Mouse (Mus musculus) right cerebral cortex, postnatal 14 days (tissue): ENCODE measurements around the gene Slmap.
"Not testable (repeated sequence)": the region's sequence is repeated elsewhere in the genome, so short reads cannot be mapped to it uniquely, and the experiment has no call there.

ENCODE experiments used
- DNase-seq: peaks from one replicate; pipeline ENCODE4 v3.0.0; 2022

Slmap gene

DNA sequence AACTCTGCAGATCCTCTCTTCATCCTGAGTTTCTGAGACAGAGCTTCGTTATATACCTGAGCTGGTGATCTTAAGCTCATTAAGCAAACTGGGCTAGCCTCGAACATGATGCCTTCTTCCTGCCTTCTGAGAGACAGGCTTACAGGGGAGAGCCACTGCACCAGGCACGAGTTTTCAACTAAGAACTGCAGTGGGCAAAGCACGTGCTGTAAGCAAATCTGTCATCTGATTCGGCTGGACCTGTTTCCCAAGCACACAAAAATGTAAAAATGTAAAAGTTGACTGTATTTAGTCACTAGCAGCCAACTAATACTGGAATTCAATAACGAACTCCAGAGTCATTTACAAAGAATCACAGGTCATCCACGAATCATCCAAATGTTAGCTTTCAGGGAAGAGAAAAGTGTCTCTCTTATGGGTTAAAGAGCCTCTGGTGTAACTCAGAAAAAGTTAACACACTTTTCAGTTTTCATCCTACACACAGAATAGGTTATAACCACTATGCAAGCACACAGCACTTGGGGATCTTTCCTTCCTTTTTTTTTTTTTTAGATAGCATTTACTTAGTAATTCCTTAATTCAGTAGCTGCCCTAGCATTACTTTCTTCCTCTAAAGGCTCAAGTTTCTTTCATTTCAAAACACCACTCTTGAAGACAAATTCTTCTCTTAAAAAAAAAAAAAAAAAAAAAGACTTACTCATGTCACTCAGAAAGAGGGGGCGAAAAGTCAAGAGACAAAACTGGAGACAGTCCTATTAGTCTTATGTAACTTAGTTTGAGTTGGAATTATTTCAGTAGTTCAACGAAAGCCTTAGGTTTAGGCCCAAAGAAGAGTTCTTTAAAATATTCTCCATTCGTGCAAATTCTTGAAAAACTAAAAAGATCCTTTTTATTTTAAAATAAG, 3.1 kb downstream of the Slmap start:
- no peak for DNase-seq

DNA sequence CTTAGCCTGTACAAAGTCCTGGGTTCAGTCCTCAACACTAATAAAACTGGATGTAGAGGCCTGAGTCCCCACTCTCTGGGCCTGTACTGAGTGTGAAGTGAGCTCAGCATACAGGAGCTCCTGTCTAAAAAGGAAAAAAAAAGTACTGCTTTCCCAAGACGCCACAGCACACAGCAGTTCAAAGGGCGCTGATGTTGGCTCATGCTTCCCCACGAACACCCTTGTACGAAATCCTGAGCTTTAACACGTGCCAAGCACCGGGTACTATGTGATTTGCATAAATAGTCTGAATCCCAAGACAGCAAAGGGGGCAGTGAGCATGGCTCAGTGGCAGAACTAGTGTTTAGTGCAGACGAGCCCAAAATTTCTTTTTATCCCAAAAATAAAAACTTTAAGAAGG, 4.4 kb downstream of the Slmap start:
- DNase-seq: no peak

DNA sequence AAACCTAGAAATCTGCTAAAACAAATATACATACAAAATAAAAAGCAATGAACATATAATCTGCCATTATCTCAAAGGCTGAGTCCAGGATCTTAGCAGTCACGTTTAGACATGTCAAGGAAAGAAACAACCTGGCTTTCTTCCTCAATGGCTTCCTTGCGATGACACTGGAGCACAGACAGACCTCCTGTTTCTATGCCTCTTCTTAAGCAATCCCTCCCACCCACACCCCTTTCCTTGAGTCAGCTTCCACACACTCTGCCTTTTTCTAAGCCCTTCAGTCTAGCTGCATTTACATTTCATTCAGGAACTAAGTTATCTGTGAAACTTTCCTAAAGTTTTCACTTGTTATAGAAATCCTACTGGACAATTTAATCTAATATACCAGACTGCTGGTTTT, 6.4 kb downstream of the Slmap start:
- DNase-seq: no peak

DNA sequence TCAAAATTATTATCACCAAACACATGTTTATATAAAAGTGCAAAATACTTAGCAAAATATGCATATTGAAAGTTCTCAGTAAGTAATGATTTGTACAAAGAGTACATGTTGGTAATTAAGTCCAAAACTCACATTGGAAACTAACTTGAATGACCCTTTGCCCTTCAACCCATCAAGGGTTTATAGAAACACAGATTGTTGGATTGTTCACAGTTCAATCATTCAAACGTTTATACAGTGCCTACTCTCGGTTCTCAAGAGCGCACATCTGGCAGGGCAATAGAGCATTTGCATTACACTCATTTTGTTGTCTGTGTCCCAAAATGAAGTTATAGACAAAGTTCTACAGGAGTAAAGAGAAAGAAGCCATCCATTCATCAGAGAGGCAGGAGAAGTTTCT, 8.8 kb downstream of the Slmap start:
- no peak for DNase-seq

DNA sequence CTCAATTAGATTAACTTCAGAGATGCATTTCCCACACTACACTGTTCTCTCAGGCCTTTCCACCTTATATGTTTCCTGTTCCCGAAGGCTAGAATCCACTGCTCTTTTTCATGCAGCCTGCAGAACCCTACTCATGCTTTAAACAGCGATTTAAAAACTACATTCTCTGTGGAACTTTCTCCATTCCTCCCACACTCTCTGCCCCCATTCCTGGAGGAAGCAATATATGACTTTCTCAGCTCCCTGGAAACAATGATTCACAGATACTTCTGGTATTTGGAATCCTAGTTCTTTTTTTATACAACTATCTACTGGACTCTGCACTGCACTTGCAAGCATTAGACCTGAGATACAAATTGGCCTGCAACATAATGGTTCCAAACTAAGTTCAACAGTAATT, 11.6 kb downstream of the Slmap start:
- DNase-seq: no peak

DNA sequence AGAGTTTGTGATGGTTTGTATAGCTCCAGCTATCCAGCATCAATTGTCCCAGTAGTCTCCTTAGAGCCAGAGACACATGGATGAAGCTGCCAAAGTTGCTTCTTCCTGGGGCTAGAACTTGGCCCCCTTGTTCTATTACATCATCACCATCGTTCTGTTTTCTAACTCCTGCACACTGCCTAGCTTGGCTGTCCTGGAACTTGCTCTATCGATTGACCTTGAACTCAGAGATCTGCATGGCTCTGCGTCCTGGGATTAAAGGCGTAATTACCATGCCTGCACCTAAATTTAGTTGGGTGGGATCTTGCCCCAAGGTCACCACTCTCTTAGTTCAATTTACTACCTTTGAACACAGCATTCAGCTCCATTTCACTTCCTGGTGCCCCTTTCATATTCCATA, 14.9 kb downstream of the Slmap start:
- no peak for DNase-seq

DNA sequence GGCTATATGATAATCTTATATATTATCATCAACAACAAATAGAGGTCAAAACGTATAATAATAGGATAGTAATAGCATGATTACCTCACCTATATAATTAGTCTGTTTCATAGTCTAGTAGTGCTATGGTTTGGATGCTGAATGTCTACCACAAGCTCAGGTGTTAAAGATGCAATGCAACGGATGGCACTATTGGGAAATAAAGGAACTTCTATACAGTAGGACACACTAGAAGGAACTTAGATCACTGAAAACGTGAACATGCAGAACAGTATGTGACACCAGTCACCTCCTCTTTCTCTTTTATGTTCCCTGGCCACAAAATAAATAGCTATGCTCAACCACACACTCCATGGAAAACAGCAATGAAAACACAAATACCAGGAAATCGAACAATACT, 16.9 kb downstream of the Slmap start:
- no peak for DNase-seq

DNA sequence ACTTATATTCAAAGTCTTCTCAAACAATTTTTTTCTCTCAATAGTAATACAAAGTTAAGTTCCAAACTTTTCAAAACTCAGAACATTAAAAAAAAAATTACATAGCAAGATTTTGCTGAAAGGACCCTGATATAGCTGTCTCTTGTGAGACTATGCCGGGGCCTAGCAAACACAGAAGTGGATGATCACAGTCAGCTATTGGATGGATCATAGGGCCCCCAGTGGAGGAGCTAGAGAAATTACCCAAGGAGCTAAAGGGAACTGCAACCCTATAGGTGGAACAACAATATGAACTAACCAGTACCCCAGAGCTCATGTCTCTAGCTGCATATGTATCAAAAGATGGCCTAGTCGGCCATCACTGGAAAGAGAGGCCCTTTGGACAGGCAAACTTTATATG, 18.5 kb downstream of the Slmap start:
- not testable (repeated sequence) for DNase-seq

DNA sequence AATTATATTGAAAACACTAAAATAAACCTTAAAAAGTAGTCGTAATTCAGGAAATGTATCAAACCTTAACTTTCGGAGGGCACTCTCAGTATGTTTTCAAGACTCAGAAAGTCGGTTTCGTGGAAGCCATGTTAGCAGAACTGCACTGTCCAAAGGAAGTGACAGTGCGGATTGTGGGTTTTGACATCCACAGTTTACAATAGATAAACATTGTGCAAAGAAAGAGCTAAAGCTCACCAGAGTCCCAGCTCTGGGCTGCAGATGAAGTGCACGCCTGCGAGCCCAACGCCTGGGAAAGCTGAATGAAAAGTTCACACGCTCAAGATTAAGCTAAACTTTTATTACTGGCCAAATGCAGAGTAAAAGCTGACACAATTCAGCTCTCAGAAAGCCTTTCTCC, 18.9 kb downstream of the Slmap start:
- no peak for DNase-seq

DNA sequence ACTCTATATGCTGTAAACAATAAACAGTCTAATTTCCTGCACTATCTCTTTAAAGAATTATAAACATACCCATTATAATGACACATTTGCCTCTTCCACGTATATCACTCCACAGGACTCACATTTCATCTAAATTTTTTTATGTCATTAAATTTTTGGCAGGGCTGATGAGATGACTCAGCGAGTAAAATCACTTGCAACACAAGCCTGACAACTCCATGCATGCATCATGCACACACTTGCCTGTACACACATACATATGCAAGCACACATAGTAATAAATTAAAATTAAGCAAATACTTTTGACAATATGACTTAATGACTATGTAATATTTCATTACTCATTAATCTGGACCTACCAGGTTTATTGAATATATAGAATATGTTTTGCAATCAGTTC, 24.2 kb downstream of the Slmap start:
- DNase-seq: no peak

DNA sequence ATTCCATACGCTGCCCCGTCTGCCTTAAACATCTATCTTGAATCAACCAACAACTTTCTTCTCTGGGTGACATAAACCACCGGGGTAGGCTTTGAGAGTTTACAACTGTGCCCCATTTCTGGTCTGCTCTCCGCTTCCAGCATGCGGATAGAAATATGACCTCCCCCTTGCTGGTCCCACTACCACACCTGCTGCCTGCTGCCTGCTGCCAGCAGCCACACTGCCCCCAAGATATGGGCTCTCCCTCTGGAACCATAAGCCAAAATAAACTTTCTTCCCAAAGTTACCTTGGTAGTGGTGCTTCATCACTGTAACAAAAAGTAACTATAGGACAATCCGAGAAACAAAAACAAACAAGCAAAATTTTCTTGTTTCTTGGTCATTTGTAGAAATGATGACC, 26.6 kb downstream of the Slmap start:
- DNase-seq: no peak

DNA sequence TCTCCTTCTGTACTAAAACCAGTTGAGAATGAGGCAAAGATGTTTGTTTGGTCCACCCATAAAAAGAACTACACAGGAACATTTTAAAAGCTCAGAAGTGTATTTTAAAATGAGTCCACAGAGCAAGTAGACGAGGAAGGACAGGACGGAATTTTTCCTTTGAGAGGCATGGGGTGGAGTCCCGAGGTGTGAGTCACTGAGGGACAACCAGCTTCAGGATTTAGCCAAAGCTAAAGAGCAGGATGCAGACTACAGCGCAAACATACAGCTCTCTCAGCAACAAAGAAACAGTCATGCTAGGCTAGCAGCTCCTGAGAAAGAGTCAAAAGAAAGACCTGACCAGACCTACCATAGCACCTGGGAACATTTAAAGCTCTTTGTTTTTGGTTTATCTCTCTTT, 27.4 kb downstream of the Slmap start:
- DNase-seq: no peak

DNA sequence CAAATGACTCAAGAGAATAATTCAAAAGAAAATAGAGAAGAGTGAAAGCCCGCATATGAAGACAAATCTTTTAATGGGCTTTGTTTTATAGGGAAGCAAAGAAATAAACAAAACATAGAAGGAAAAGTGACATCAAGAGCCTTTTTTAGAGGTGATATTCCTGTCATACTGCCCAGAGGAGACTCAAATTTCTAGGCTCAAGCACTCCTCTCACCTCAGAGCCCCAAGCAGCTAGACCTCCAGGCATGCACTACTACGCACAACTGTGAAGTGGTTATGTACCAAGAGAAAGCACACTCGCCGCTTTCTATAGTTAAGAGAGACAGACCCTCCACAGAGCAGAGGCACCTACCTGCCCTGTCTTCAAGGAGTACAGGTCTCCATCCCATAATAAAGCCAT, 30.2 kb downstream of the Slmap start:
- DNase-seq: no peak

DNA sequence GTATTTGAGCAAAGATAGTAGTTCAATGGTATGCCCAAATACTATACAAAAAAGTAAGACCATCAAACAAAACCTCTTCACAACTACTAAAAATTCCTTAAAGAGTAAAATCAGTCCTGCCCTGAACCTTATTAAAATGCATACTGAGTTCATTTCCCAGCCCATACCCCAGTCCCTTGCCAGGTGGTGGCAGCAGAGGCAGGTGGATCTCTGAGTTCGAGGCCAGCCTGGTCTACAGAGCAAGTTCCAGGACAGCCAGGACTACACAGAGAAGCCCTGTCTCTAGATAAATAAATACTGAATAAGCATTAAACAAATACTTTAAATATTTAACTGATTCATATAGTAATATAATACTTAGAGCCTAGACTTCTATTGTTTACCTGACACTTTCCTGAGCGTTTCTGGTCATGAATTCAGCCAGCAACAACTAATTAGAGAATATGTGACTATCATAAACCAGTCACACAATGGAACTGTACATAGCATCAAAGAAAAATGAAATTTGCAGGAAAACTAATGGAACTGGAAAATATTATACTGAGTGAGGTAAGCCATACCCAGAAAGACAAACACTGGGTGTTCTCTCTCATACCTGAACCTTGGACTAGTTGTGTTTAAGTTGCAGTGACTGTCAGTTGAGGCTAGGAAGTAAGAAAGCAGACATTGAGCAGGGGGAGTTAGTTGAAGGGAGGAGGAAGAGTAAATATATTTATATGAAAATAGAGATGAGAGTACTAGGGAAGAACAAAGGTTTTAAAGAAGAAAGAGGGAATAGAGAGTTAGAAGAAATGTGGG, 34.4 kb downstream of the Slmap start:
- DNase-seq: no peak

DNA sequence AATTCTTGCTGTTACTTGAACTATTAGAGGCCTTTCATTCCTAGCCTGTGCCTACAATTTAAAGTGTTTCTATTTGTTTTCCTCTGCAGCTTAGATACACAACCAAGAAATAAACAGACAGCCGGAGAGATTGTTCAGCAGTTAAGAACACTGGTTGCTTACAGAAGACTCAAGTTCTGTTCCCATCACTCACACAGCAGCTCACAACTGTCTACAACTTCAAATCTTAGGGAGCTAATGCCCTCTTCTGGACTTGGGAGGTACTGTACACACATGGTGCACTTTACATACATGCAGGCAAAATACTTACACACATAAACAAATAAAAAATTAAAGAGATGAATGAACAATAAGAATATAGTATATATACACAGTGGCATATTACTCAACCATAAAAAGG, 39.7 kb downstream of the Slmap start:
- DNase-seq: no peak

DNA sequence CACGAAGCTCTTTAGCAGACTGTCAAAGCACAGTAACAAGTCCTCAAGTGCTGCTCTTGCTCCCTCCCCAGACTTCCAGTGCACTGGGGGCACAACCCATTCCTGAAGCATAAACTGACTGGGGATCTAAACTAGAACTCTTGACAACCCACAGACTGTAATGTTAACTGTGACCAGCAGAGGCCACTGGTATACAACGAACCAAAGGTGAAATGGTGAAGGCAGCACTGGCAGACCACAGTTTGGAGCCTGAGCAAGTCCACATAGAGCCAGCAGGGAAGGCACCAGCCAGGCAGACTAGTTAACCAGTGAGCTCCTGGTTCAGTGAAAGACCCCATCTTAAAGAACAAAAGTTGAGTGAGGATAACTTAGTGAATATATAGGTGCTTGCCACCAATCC, 43.6 kb downstream of the Slmap start:
- DNase-seq: peak; percentile 40

DNA sequence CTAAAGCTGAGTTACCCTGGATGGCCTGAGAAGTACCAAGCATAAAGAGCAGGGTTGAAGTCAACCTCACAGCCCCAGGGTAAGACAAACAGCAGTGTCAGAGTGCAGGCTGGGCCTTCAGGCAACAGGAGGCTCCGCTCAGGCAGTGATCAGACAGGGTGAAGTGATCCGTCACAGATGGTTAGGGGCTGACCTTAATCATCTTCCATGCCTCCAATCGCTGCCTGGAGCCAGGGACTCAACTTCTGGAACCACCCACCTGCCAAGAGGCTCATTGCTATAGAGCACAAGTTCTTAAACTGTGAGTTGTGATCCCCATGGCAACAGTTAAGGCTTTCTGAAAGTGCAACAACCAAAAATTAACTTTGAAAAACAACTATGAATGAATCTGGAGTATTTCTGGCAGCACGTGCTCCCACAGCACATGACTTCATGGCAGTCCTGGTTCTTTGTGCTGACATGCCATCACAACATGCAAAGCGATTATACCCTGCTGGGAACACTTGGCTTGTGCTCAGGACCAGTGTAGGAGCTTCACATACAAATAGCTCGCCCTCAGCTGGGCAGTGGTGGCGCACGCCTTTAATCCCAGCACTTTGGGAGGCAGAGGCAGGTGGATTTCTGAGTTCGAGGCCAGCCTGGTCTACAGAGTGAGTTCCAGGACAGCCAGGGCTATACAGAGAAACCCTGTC, 46.3 kb downstream of the Slmap start:
- no peak for DNase-seq

DNA sequence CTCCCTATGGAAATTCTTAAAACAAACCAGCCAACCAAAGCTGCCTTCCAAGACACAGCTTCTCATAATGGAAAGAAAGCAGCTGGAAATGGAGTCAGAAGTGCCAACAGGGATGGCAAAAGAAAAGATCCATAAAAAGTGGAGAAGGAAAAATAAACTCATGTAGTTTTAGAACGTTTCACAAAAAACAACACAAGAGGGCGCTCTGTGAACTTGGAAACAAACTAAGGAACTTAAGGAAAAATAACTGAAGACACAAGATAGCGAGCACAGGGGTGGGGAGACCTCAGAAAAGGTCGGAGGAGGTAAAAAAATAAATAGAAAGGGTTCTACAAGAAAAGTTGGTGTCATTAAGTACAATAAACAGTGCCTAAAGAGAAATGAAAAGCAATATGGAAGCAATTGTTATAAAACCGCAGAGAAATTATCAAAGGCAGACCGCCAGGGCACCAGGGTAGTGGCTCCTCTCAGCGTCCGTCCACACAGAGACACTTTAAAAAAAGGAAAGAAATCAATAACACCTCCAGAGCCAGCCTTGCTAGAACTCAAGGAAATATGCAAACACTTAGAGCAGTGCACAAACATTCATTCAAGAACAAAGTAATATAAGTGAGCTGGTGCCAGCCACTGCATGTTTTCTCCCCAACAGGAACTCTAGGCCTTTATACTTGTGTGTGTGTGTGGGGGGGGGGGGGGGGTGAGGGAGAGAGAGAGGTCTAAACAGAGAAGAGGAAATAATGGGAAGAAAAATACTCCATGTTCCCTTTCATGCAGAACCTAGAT, 48.1 kb downstream of the Slmap start:
- DNase-seq: peak; percentile 13

DNA sequence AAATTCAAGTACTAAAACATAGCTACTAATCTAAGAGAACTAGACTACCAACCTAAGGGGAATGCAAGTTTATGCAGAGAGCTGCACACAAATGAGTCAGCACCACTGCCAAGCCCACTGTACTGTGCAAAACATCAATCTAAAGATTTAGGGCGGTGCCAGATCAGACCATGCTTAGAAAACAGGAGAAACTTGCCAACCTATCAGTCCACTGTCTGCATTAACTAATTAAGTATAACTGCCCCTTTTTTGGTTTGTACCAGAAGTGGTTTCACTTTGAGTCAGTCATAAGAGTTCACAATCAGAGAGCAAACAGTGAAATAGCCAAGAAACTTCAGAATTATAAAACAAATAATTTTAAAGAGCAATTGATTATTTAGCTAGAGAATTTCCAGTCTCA, 53.3 kb downstream of the Slmap start:
- DNase-seq: no peak

DNA sequence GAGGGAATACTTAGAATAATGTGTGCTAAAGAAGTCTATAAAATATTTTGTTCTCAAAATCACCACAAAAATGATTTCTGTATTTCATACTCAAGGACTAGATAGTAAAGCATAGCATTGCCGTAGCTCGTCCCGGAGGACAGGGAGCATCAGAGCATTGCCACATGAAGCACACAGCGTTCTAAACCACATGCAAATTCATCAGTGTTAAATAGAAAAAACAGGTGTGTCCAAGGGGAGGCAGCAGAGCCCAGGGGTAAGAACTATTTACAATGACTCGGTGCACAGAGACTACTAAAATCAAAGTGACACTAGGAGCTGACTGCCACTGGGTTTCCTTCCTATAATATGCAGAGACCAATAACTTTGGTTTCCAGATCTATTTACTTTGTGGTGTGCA, 57.0 kb downstream of the Slmap start:
- no peak for DNase-seq

DNA sequence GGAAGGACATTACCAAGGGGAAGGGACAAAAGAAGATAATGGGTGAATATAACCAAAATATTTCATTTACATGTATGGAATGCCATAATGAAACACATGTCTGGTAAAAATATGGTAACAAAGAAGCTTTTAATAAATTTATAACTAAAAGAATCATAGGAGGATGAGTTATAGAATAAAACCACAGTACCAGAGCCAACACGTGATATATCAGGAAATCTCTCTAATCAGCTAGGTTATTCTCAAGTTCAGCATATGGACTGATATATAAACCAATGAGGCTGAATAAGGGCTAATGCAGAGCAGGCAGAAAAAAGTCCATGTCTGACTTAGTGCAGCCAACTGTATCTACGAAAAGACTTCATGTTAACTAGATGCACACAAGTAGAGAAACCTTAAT, 58.3 kb downstream of the Slmap start:
- no peak for DNase-seq

DNA sequence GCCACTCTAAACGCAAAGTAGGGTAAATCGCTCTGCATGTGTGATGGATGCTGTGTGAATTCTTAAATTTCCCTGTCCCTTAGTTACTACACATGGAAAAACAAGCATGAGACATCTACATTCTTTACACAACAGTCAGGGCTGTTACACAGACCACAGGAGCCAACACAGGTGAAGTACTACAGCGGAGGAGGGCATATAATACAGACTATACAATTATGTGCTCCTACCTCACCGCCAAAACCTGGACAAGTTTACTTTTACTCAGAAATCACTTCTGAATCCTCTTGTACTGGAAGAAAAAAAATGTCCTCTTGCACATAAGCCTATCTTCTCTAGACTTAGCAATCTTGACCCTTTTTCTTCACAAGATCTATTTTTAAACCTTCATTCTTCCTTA, 66.8 kb downstream of the Slmap start:
- no peak for DNase-seq

DNA sequence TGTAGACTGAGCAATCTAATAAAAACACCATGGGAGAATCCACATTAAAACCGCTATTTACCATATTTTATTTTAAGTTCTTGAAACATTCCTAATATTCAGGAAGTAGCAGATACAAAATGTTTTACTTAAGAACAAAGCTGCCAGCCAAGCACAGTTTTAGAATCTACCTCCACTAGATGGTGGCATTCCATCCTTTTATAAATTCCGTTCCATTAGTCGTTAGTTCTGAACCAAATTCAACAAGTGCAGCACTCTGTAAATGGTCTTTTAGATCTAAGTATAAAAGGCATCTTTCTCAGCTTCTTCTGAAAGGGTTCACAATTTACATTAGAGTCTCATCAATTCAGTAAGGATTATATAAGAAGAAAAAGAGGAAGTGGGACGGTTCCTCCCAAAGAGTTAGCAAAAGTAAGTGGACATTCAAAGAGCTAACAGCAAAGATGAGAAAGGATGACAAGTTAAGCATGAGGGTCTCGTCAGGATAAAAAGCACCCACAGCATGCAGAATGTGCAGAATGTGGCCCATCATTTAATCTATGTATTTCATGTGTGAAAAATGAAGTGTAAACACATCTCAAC, 68.1 kb downstream of the Slmap start:
- DNase-seq: no peak
